Mouse (Mus musculus) limb, embryonic 12.5 days (tissue): Measurements from ENCODE around the gene Wfdc10. TPM values are rescaled to one million over a fixed set of nuclear protein-coding genes. Genes with fewer than 3 reads are reported as not detected.

Experiments
- ATAC-seq: fragments of 200-750 bp; cut with Nextera tagmentation; 2 replicates; pipeline ENCODE4 v1.8.0; 2017; ENCODE audit warnings: low read depth, moderate TSS enrichment; ENCODE audit not compliant: insufficient number of reproducible peaks, insufficient read depth, low FRiP score, low TSS enrichment
- H3K27ac ChIP-seq: fragments of 300-500 bp; sonication (generic); 2 replicates; pipeline ENCODE4 v1.5.1; 2016; ENCODE audit warnings: mild to moderate bottlenecking, moderate library complexity
- H3K27me3 ChIP-seq: fragments of 300-500 bp; sonication (generic); 2 replicates; pipeline ENCODE4 v1.6.1; 2016; ENCODE audit warnings: mild to moderate bottlenecking, moderate library complexity
- H3K36me3 ChIP-seq: fragments of 300-500 bp; sonication (generic); 2 replicates; pipeline ENCODE4 v1.6.1; 2016; ENCODE audit warnings: mild to moderate bottlenecking, moderate library complexity
- H3K4me1 ChIP-seq: fragments of 300-500 bp; sonication (generic); replicated peaks from 2 replicates; pipeline ENCODE4 v1.6.1; 2016
- H3K4me2 ChIP-seq: fragments of 300-500 bp; sonication (generic); 2 replicates; pipeline ENCODE4 v1.6.1; 2016; ENCODE audit warnings: mild to moderate bottlenecking, moderate library complexity
- H3K4me3 ChIP-seq: fragments of 300-500 bp; sonication (generic); replicated peaks from 2 replicates; pipeline ENCODE4 v1.5.1; 2016; ENCODE audit warnings: mild to moderate bottlenecking
- H3K9ac ChIP-seq: fragments of 300-500 bp; sonication (generic); replicated peaks from 2 replicates; pipeline ENCODE4 v1.6.1; 2016; ENCODE audit warnings: mild to moderate bottlenecking, moderate library complexity
- H3K9me3 ChIP-seq: fragments of 300-500 bp; sonication (generic); 2 replicates; pipeline ENCODE4 v1.6.1; 2016; ENCODE audit warnings: mild to moderate bottlenecking, moderate library complexity
- WGBS: fragments of 180-500 bp; shearing (Covaris S2); methylation state at CpG from one replicate; pipeline ENCODE4 v1.1.7; 2016; 5-methylcytosine and 5-hydroxymethylcytosine counted together
- polyA plus RNA-seq: library from polyadenylated mRNA; unstranded; fragments of >200 nt; fragmentation: Nextera tagmentation; extraction: Ambion mirVana; gene quantifications from 2 replicates; pipeline ENCODE4 v1.2.1, GENCODE M21; 2016

Wfdc10 gene
- polyA plus RNA-seq, 1 experiment from 2014 or later, result not detected

- Histone ChIP-seq H3K9me3 (no peaks in the 10 kb centered on the region), H3K4me1 (no peaks in the 10 kb centered on the region), H3K9ac (no peak overlapping the region), H3K4me3 (no peak overlapping the region), H3K4me2 (no peak overlapping the region), H3K36me3 (no peaks in the 10 kb centered on the region), H3K27ac (no peak overlapping the region), H3K27me3 (no peaks in the 10 kb centered on the region)
- ATAC-seq, result no peak
- WGBS, result 87% methylated on average over 7 of the region's 7 CpGs
Measured at GRCm38 (mm10) chr2:164664851-164665250, 9.0 kb downstream of the Wfdc10 start.

GRCm38 (mm10) chr2:164670261-164670660, 14.4 kb downstream of the Wfdc10 start:
- Histone ChIP-seq H3K36me3 (no peaks in the 10 kb centered on the region), H3K4me2 (no peak overlapping the region), H3K27ac (no peak overlapping the region), H3K9me3 (peaks cover 5% of the 10 kb centered on the region; the same call in 1 of the 2 replicates), H3K9ac (no peak overlapping the region), H3K4me3 (no peak overlapping the region), H3K27me3 (no peaks in the 10 kb centered on the region), H3K4me1 (no peaks in the 10 kb centered on the region)
- ATAC-seq, result no peak
- WGBS, result 78% methylated on average over 5 of the region's 5 CpGs

- Histone ChIP-seq H3K27me3 (no peaks in the 10 kb centered on the region), H3K27ac (no peak overlapping the region), H3K9ac (no peak overlapping the region), H3K4me3 (no peak overlapping the region), H3K9me3 (peaks cover 7% of the 10 kb centered on the region; the same call in 1 of the 2 replicates), H3K36me3 (no peaks in the 10 kb centered on the region), H3K4me1 (no peaks in the 10 kb centered on the region), H3K4me2 (no peak overlapping the region)
- whole genome bisulfite sequencing, result 21% methylated on average over 1 of the region's 1 CpGs
- no peak for ATAC-seq
Measured at GRCm38 (mm10) chr2:164670938-164671337, 15.1 kb downstream of the Wfdc10 start.

GRCm38 (mm10) chr2:164673987-164674386, 18.1 kb downstream of the Wfdc10 start, which contains the start of gene Wfdc11:
Wfdc11 (minus strand) TSS chr2:164674087.
- ATAC-seq, result no peak

GRCm38 (mm10) chr2:164676103-164676502, 20.3 kb downstream of the Wfdc10 start:
- ATAC-seq, result no peak

More at GRCm38 (mm10) chr2:164673987-164674386, 18.1 kb downstream of the Wfdc10 start, which contains the start of gene Wfdc11:
- 72% methylated on average over 7 of the region's 7 CpGs for WGBS
- H3K4me3 ChIP-seq, result no peak within 1 kb of the TSS
- H3K9me3 ChIP-seq, result peaks cover 10% of the 10 kb centered on the region; the same call in 1 of the 2 replicates
- no peaks in the 10 kb centered on the region for H3K27me3 ChIP-seq
- no peaks in the 10 kb centered on the region for H3K36me3 ChIP-seq
- H3K4me1 ChIP-seq, result 0 out of 2 replicates have a peak, but pooled peaks cover 4% of the 10 kb centered on the region
- no peak within 1 kb of the TSS for H3K9ac ChIP-seq
- H3K4me2 ChIP-seq, result no peak within 1 kb of the TSS
- H3K27ac ChIP-seq, result no peak within 1 kb of the TSS

GRCm38 (mm10) chr2:164676916-164677685, 21.3 kb downstream of the Wfdc10 start:
- no peak overlapping the region for H3K9ac ChIP-seq
- H3K27me3 ChIP-seq, result no peaks in the 10 kb centered on the region
- no peak overlapping the region for H3K4me2 ChIP-seq
- H3K4me1 ChIP-seq, result 0 out of 2 replicates have a peak, but pooled peaks cover 8% of the 10 kb centered on the region
- H3K4me3 ChIP-seq, result no peak overlapping the region
- H3K36me3 ChIP-seq, result no peaks in the 10 kb centered on the region
- ATAC-seq, result no peak
- peaks cover 10% of the 10 kb centered on the region; the same call in 1 of the 2 replicates for H3K9me3 ChIP-seq
- 83% methylated on average over 16 of the region's 16 CpGs for WGBS
- H3K27ac ChIP-seq, result no peak overlapping the region

More at GRCm38 (mm10) chr2:164676103-164676502, 20.3 kb downstream of the Wfdc10 start:
- Histone ChIP-seq H3K9ac (no peak overlapping the region), H3K4me2 (no peak overlapping the region), H3K4me1 (0 out of 2 replicates have a peak, but pooled peaks cover 8% of the 10 kb centered on the region), H3K27ac (no peak overlapping the region), H3K9me3 (peaks cover 10% of the 10 kb centered on the region; the same call in 1 of the 2 replicates), H3K27me3 (no peaks in the 10 kb centered on the region), H3K4me3 (no peak overlapping the region), H3K36me3 (no peaks in the 10 kb centered on the region)
- WGBS, result 81% methylated on average over 7 of the region's 7 CpGs

- no peak overlapping the region for H3K9ac ChIP-seq
- 0 out of 2 replicates have a peak, but pooled peaks have one; percentile 56 for ATAC-seq
Measured at GRCm38 (mm10) chr2:164678848-164679625, 23.2 kb downstream of the Wfdc10 start.

GRCm38 (mm10) chr2:164679906-164680305, 24.1 kb downstream of the Wfdc10 start:
- Histone ChIP-seq H3K27ac (no peak overlapping the region), H3K9ac (no peak overlapping the region), H3K36me3 (no peaks in the 10 kb centered on the region), H3K4me3 (no peak overlapping the region), H3K4me2 (no peak overlapping the region), H3K4me1 (0 out of 2 replicates have a peak, but pooled peaks cover 8% of the 10 kb centered on the region), H3K9me3 (0 out of 2 replicates have a peak, but pooled peaks cover 5% of the 10 kb centered on the region), H3K27me3 (no peaks in the 10 kb centered on the region)
- no peak for ATAC-seq
- 35% methylated on average over 3 of the region's 3 CpGs for WGBS

More at GRCm38 (mm10) chr2:164678848-164679625, 23.2 kb downstream of the Wfdc10 start:
- Histone ChIP-seq H3K4me3 (peak overlapping the region; percentile 34), H3K9me3 (0 out of 2 replicates have a peak, but pooled peaks cover 5% of the 10 kb centered on the region), H3K4me1 (0 out of 2 replicates have a peak, but pooled peaks cover 8% of the 10 kb centered on the region), H3K27me3 (no peaks in the 10 kb centered on the region), H3K27ac (no peak overlapping the region), H3K36me3 (no peaks in the 10 kb centered on the region), H3K4me2 (peak overlapping the region; percentile 58)
- 18% methylated on average over 19 of the region's 19 CpGs for WGBS

- WGBS, result 75% methylated on average over 3 of the region's 3 CpGs
- H3K27me3 ChIP-seq, result peaks cover 4% of the 10 kb centered on the region
- H3K36me3 ChIP-seq, result no peaks in the 10 kb centered on the region
- no peaks in the 10 kb centered on the region for H3K9me3 ChIP-seq
- ATAC-seq, result no peak
- no peak within 1 kb of the TSS for H3K9ac ChIP-seq
- H3K4me2 ChIP-seq, result no peak within 1 kb of the TSS
- no peak within 1 kb of the TSS for H3K27ac ChIP-seq
- H3K4me3 ChIP-seq, result no peak within 1 kb of the TSS
- no peaks in the 10 kb centered on the region for H3K4me1 ChIP-seq
Measured at GRCm38 (mm10) chr2:164684807-164685206, 29.0 kb downstream of the Wfdc10 start, which contains the start of gene Wfdc13. Wfdc13 (plus strand) TSS chr2:164685107.

GRCm38 (mm10) chr2:164698201-164698600, 42.4 kb downstream of the Wfdc10 start, which contains the start of gene Spint4:
Spint4 (plus strand) TSS chr2:164698501.
- Histone ChIP-seq H3K9me3 (no peaks in the 10 kb centered on the region), H3K4me2 (no peak within 1 kb of the TSS), H3K27me3 (no peaks in the 10 kb centered on the region), H3K4me1 (no peaks in the 10 kb centered on the region), H3K4me3 (no peak within 1 kb of the TSS), H3K27ac (no peak within 1 kb of the TSS), H3K9ac (no peak within 1 kb of the TSS), H3K36me3 (no peaks in the 10 kb centered on the region)
- ATAC-seq, result no peak
- WGBS, result 79% methylated on average over 4 of the region's 4 CpGs

- Histone ChIP-seq H3K27me3 (no peaks in the 10 kb centered on the region), H3K4me3 (no peak overlapping the region), H3K36me3 (no peaks in the 10 kb centered on the region), H3K4me1 (no peaks in the 10 kb centered on the region), H3K9ac (no peak overlapping the region), H3K9me3 (no peaks in the 10 kb centered on the region), H3K27ac (no peak overlapping the region), H3K4me2 (no peak overlapping the region)
- 72% methylated on average over 5 of the region's 5 CpGs for WGBS
- no peak for ATAC-seq
Measured at GRCm38 (mm10) chr2:164700959-164701358, 45.1 kb downstream of the Wfdc10 start.
